Mouse (Mus musculus): ENCODE results near the gene Mup21. TPM values are rescaled to one million over a fixed set of nuclear protein-coding genes. Genes with fewer than 3 reads are reported as not detected.
"Not testable (repeated sequence)": the region's sequence is repeated elsewhere in the genome, so short reads cannot be mapped to it uniquely, and the experiment has no call there.

Mup21 gene
- polyA plus RNA-seq (2016; fragmentation: Nextera tagmentation; extraction: Ambion mirVana): not detected in 2 replicates

- H3K27ac ChIP-seq: no peak within 1 kb of the TSS
- H3K36me3 ChIP-seq (replicated peaks): no peaks in the 10 kb centered on the region
- H3K27me3 ChIP-seq: no peaks in the 10 kb centered on the region
- 79% methylated on average over 2 of the region's 2 CpGs for WGBS
- H3K4me3 ChIP-seq (replicated peaks): no peak within 1 kb of the TSS
- no peaks in the 10 kb centered on the region for H3K9me3 ChIP-seq
- H3K9ac ChIP-seq: no peak within 1 kb of the TSS
- ATAC-seq (ENCODE audit: low FRiP score): no peak
- H3K4me1 ChIP-seq: no peaks in the 10 kb centered on the region
- H3K4me2 ChIP-seq: no peak within 1 kb of the TSS
These were observed at the start of gene Mup21 for GRCm38 (mm10) chr4:62150811-62151210. TSS of gene Mup21 (minus strand) at chr4:62150863.

DNA sequence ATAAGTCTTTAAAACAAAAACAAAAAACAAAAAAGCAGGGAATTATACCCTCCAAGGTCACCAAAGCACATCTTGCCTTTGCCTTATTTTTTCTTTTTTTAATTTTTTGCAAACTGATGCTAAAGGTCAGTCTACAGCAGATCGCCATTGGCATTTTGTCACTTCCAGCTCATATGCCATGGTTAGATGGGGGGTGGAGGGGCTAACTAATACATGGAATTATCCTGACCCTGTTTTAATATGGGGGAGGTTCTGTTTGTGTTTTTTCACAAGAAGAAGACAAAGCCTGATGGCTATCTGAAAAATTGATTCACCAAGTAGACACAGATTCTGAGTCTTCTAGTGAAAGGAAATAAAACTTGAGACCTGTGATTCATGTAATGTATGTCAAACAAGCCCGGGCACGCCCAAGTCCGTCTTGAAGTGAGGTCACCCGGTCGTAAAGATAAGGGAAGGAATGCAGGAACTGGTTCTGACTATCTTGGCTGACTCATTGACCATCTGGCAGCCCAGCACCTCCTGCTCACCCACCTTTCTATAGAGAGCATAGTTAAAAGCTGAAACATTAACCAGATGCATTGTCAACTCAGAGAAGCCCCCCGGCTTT is 49.4 kb upstream of the Mup21 start:
- H3K27me3 ChIP-seq: no peaks in the 10 kb centered on the region
- 95% methylated on average over 7 of the region's 7 CpGs for WGBS
- peaks cover 90% of the 10 kb centered on the region for H3K36me3 ChIP-seq (replicated peaks)
- no peak overlapping the region for H3K27ac ChIP-seq
- no peak overlapping the region for H3K9ac ChIP-seq
- no peak overlapping the region for H3K4me2 ChIP-seq
- no peaks in the 10 kb centered on the region for H3K4me1 ChIP-seq
- H3K9me3 ChIP-seq: peaks cover 9% of the 10 kb centered on the region
- H3K4me3 ChIP-seq (replicated peaks): no peak overlapping the region
- ATAC-seq (ENCODE audit: low FRiP score): no peak

- no peaks in the 10 kb centered on the region for H3K4me1 ChIP-seq
- no peak overlapping the region for H3K9ac ChIP-seq
- peaks cover 63% of the 10 kb centered on the region for H3K36me3 ChIP-seq (replicated peaks)
- H3K27ac ChIP-seq: no peak overlapping the region
- no peaks in the 10 kb centered on the region for H3K27me3 ChIP-seq
- peaks cover 52% of the 10 kb centered on the region for H3K9me3 ChIP-seq
- no peak overlapping the region for H3K4me2 ChIP-seq
- no peak for ATAC-seq (ENCODE audit: low FRiP score)
- H3K4me3 ChIP-seq (replicated peaks): no peak overlapping the region
These were observed 38.1 kb upstream of the Mup21 start for GRCm38 (mm10) chr4:62188778-62189177.

GRCm38 (mm10) chr4:62177282-62177681 is 26.6 kb upstream of the Mup21 start:
- 48% methylated on average over 5 of the region's 5 CpGs for WGBS

DNA sequence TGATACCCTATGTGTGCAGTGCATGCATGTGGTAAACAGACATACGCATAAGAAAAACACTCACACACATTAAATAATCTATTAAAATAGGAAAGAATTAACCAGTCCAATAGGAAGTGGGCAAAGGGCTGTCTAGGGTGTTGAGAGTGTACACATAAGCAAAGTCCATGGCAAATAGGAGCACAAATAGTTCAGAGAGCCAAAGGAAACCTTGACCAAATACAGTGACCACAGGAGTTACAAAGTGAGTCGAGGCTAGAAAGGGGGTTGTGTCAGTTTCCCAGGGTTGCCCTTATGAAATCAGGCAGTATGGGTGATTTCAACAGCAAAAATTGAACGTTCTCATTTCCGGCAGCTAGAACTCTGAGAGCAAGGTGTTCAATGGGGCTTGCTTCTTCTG is 23.8 kb upstream of the Mup21 start:
- H3K9me3 ChIP-seq: no peaks in the 10 kb centered on the region

More at GRCm38 (mm10) chr4:62177282-62177681, 26.6 kb upstream of the Mup21 start:
- ATAC-seq (ENCODE audit: low FRiP score): no peak
- Histone ChIP-seq H3K36me3 (replicated peaks) (no peaks in the 10 kb centered on the region), H3K4me3 (replicated peaks) (no peak overlapping the region), H3K27me3 (no peaks in the 10 kb centered on the region), H3K4me2 (no peak overlapping the region), H3K27ac (no peak overlapping the region), H3K4me1 (no peaks in the 10 kb centered on the region), H3K9me3 (no peaks in the 10 kb centered on the region), H3K9ac (no peak overlapping the region)

DNA sequence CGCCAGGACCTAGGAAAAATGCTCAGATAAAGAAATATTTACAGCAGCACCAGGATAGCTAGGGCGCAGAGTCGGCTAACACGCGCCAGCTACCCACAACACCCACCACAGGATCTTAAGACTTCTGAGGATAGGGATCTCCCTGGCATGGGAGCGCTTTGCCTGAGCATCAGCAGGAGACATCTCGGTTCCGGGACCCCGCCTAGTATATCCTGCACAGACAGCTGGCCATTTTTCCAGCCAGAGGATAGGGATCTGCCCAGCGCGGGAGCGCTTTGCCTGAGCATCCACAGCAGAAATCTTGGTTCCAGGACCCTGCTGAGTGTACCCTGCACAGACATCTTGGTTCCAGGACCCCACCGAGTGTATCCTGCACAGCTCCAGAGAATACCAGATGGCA is 17.0 kb upstream of the Mup21 start:
- H3K4me3 ChIP-seq (replicated peaks); ATAC-seq (ENCODE audit: low FRiP score); H3K36me3 ChIP-seq (replicated peaks); H3K27ac ChIP-seq; H3K9ac ChIP-seq; H3K4me2 ChIP-seq; H3K4me1 ChIP-seq; H3K9me3 ChIP-seq; H3K27me3 ChIP-seq: not testable (repeated sequence)
- WGBS: 94% methylated on average over 13 of the region's 13 CpGs

More for the DNA sequence above, 23.8 kb upstream of the Mup21 start:
- no peaks in the 10 kb centered on the region for H3K27me3 ChIP-seq
- H3K4me1 ChIP-seq: no peaks in the 10 kb centered on the region
- 83% methylated on average over 4 of the region's 4 CpGs for WGBS
- no peak overlapping the region for H3K9ac ChIP-seq
- H3K4me3 ChIP-seq (replicated peaks): no peak overlapping the region
- H3K36me3 ChIP-seq (replicated peaks): no peaks in the 10 kb centered on the region
- no peak overlapping the region for H3K4me2 ChIP-seq
- ATAC-seq (ENCODE audit: low FRiP score): no peak
- no peak overlapping the region for H3K27ac ChIP-seq

GRCm38 (mm10) chr4:62158401-62158800 is 7.7 kb upstream of the Mup21 start:
- Histone ChIP-seq H3K4me3 (replicated peaks) (no peak overlapping the region), H3K4me2 (no peak overlapping the region), H3K9ac (no peak overlapping the region), H3K27ac (no peak overlapping the region), H3K27me3 (no peaks in the 10 kb centered on the region), H3K9me3 (no peaks in the 10 kb centered on the region), H3K36me3 (replicated peaks) (no peaks in the 10 kb centered on the region), H3K4me1 (no peaks in the 10 kb centered on the region)
- no peak for ATAC-seq (ENCODE audit: low FRiP score)
- WGBS: 76% methylated on average over 1 of the region's 1 CpGs

DNA sequence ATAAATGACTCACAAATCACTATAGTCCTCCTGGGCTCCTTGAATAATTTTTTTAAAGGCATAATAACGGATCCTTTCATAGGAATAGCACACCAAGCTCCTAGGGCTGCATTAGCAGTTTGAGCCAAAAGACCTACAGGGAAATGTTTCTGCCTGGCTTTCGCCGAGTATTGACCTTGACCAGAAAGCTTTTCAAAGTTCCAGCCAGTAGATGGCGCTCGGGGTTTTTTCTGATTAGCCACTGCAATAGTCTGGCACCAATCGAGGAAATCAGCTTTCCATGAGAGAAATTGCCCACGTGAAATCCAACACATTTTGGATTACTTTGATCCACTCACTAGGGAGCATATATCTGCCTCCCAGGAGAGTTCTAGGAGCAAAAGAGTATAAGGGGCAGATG is 17.0 kb downstream of the Mup21 start:
- ATAC-seq (ENCODE audit: low FRiP score): no peak
- H3K9me3 ChIP-seq: peaks cover 32% of the 10 kb centered on the region; the same call in 1 of the 2 replicates

DNA sequence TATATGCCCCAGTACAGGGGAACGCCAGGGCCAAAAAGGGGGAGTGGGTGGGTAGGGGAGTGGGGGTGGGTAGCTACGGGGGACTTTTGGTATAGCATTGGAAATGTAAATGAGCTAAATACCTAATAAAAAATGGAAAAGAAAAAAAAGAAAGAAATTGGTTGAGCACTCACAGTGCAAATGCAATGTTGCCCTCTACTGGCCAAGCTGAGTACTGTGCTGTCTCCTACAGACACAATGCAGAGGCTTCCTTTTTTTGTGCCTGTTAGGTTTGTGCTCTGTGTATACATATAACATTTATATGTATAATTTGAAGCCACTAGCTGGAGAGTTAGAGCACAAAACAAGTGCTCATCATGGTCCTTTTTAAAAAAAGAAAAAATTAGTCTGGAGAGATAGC is 47.3 kb downstream of the Mup21 start:
- 70% methylated on average over 2 of the region's 2 CpGs for WGBS
- not testable (repeated sequence) for H3K27ac ChIP-seq

More for the DNA sequence above, 17.0 kb downstream of the Mup21 start:
- Histone ChIP-seq H3K27ac (no peak overlapping the region), H3K4me1 (no peaks in the 10 kb centered on the region), H3K4me3 (replicated peaks) (no peak overlapping the region), H3K9ac (no peak overlapping the region), H3K36me3 (replicated peaks) (no peaks in the 10 kb centered on the region), H3K27me3 (no peaks in the 10 kb centered on the region), H3K4me2 (no peak overlapping the region)
- WGBS: 74% methylated on average over 7 of the region's 7 CpGs

More for the DNA sequence above, 47.3 kb downstream of the Mup21 start:
- not testable (repeated sequence) for H3K36me3 ChIP-seq (replicated peaks); H3K4me1 ChIP-seq; H3K9ac ChIP-seq; ATAC-seq (ENCODE audit: low FRiP score); H3K9me3 ChIP-seq; H3K4me2 ChIP-seq; H3K27me3 ChIP-seq; H3K4me3 ChIP-seq (replicated peaks)

Other genes with a start within 250 kb of the Mup21 start
- not detected in 2 replicates for gene Mup20, start 96.7 kb downstream of the Mup21 start, polyA plus RNA-seq (2016; fragmentation: Nextera tagmentation; extraction: Ambion mirVana)
- not detected in 2 replicates for gene Mup3, start 63.5 kb downstream of the Mup21 start, polyA plus RNA-seq (2016; fragmentation: Nextera tagmentation; extraction: Ambion mirVana)
- 23.5 and 28.2 TPM in 2 replicates for gene Zfp37, start 80.2 kb upstream of the Mup21 start, polyA plus RNA-seq (2016; fragmentation: Nextera tagmentation; extraction: Ambion mirVana)
- 7.1 and 7.4 TPM in 2 replicates for gene Slc31a2, start 111.7 kb upstream of the Mup21 start, polyA plus RNA-seq (2016; fragmentation: Nextera tagmentation; extraction: Ambion mirVana)
- 23.7 and 24.0 TPM in 2 replicates for gene Fkbp15, start 209.7 kb upstream of the Mup21 start, polyA plus RNA-seq (2016; fragmentation: Nextera tagmentation; extraction: Ambion mirVana)
- 48.7 and 49.0 TPM in 2 replicates for gene Slc31a1, start 209.9 kb upstream of the Mup21 start, polyA plus RNA-seq (2016; fragmentation: Nextera tagmentation; extraction: Ambion mirVana)